Comparison of ENCODE assay signal across 19 mouse cellular contexts in genomic region chr2:135306472-135306771, GRCm38 (mm10).
A peak's percentile ranks its signal among the peaks of the same experiment; 100 is the strongest.
DNase-seq lines count a peak whose midpoint lies in the region; ATAC-seq lines count a peak whose summit lies in the region.
"Had no signal": no experiment of that assay in that cellular context is flagged by ENCODE, and none has a peak within 500 bp of the region (broad histone marks: within the 10 kb centered on the region; RNA-seq: fewer than 3 reads in every experiment).

No protein-coding gene starts in this region.

- H3K4me3 ChIP-seq in forebrain, embryonic 12.5 days (replicated peaks): no peak overlapping the region
- H3K4me3 ChIP-seq in forebrain, embryonic 10.5 days: no peak overlapping the region
- H3K4me3 ChIP-seq in neural tube, embryonic 12.5 days: no peak overlapping the region
- no peak overlapping the region for H3K4me3 ChIP-seq in neural tube, embryonic 15.5 days (replicated peaks)
- no peak overlapping the region for H3K4me3 ChIP-seq in hindbrain, embryonic 14.5 days (replicated peaks; ENCODE audit: low read length)
- H3K4me3 ChIP-seq: heart, embryonic 15.5 days; intestine, embryonic 15.5 days; limb, embryonic 12.5 days had no signal

- H3K9ac ChIP-seq in forebrain, embryonic 12.5 days: no peak overlapping the region
- no peak overlapping the region for H3K9ac ChIP-seq in neural tube, embryonic 12.5 days
- H3K9ac ChIP-seq in neural tube, embryonic 15.5 days (replicated peaks): no peak overlapping the region
- no peak overlapping the region for H3K9ac ChIP-seq in hindbrain, embryonic 14.5 days
- H3K9ac ChIP-seq: heart, embryonic 15.5 days; intestine, embryonic 15.5 days; limb, embryonic 12.5 days had no signal

- 12% methylated on average over 2 of the region's 2 CpGs for WGBS in forebrain, embryonic 12.5 days
- WGBS in forebrain, embryonic 10.5 days: 38% methylated on average over 2 of the region's 2 CpGs
- WGBS in neural tube, embryonic 12.5 days: 37% methylated on average over 2 of the region's 2 CpGs
- WGBS in neural tube, embryonic 15.5 days: 9% methylated on average over 2 of the region's 2 CpGs
- 20% methylated on average over 2 of the region's 2 CpGs for WGBS in hindbrain, embryonic 14.5 days

- peaks cover 17% of the 10 kb centered on the region for H3K4me1 ChIP-seq in forebrain, embryonic 12.5 days
- H3K4me1 ChIP-seq in forebrain, embryonic 10.5 days: peaks cover 9% of the 10 kb centered on the region; the same call in 1 of the 2 replicates
- no peaks in the 10 kb centered on the region for H3K4me1 ChIP-seq in neural tube, embryonic 12.5 days
- 0 out of 2 replicates have a peak, but pooled peaks cover 3% of the 10 kb centered on the region for H3K4me1 ChIP-seq in neural tube, embryonic 15.5 days
- peaks cover 12% of the 10 kb centered on the region; the same call in 1 of the 2 replicates for H3K4me1 ChIP-seq in hindbrain, embryonic 14.5 days (replicated peaks; ENCODE audit: control insufficient read depth, insufficient read depth, low read length)
- H3K4me1 ChIP-seq: heart, embryonic 15.5 days; intestine, embryonic 15.5 days; limb, embryonic 12.5 days had no signal

- peak; percentile 37; the same call in 1 of the 2 replicates for ATAC-seq in forebrain, embryonic 12.5 days (ENCODE audit: low FRiP score)
- ATAC-seq in neural tube, embryonic 12.5 days (ENCODE audit: low FRiP score, low read depth): peak; percentile 31
- ATAC-seq in neural tube, embryonic 15.5 days (ENCODE audit: low FRiP score): no peak
- peak; percentile 56 for ATAC-seq in hindbrain, embryonic 14.5 days (ENCODE audit: low FRiP score)
- ATAC-seq: intestine, embryonic 15.5 days had no signal

- 0 out of 2 replicates have a peak overlapping the region, but pooled peaks have one; percentile 36 for H3K27ac ChIP-seq in forebrain, embryonic 12.5 days
- H3K27ac ChIP-seq in forebrain, embryonic 10.5 days: no peak overlapping the region
- H3K27ac ChIP-seq in neural tube, embryonic 12.5 days: no peak overlapping the region
- H3K27ac ChIP-seq in neural tube, embryonic 15.5 days (replicated peaks): no peak overlapping the region
- H3K27ac ChIP-seq in hindbrain, embryonic 14.5 days: peak overlapping the region; percentile 28
- H3K27ac ChIP-seq: heart, embryonic 15.5 days; intestine, embryonic 15.5 days; limb, embryonic 12.5 days had no signal

- H3K9me3 ChIP-seq in forebrain, embryonic 12.5 days: no peaks in the 10 kb centered on the region
- no peaks in the 10 kb centered on the region for H3K9me3 ChIP-seq in forebrain, embryonic 10.5 days
- no peaks in the 10 kb centered on the region for H3K9me3 ChIP-seq in neural tube, embryonic 12.5 days
- no peaks in the 10 kb centered on the region for H3K9me3 ChIP-seq in neural tube, embryonic 15.5 days (replicated peaks)
- H3K9me3 ChIP-seq in hindbrain, embryonic 14.5 days (ENCODE audit: control insufficient read depth, low read length): no peaks in the 10 kb centered on the region
- H3K9me3 ChIP-seq: heart, embryonic 15.5 days; intestine, embryonic 15.5 days; limb, embryonic 12.5 days had no signal

- H3K27me3 ChIP-seq in forebrain, embryonic 12.5 days: no peaks in the 10 kb centered on the region
- H3K27me3 ChIP-seq in forebrain, embryonic 10.5 days (ENCODE audit: poor library complexity, severe bottlenecking): no peaks in the 10 kb centered on the region
- no peaks in the 10 kb centered on the region for H3K27me3 ChIP-seq in neural tube, embryonic 12.5 days (replicated peaks)
- H3K27me3 ChIP-seq in neural tube, embryonic 15.5 days (replicated peaks): no peaks in the 10 kb centered on the region
- H3K27me3 ChIP-seq in hindbrain, embryonic 14.5 days (ENCODE audit: control insufficient read depth, insufficient read depth, low read length): no peaks in the 10 kb centered on the region
- H3K27me3 ChIP-seq: heart, embryonic 15.5 days; intestine, embryonic 15.5 days; limb, embryonic 12.5 days had no signal

- H3K36me3 ChIP-seq in forebrain, embryonic 12.5 days (replicated peaks): no peaks in the 10 kb centered on the region
- H3K36me3 ChIP-seq in forebrain, embryonic 10.5 days (replicated peaks): no peaks in the 10 kb centered on the region
- no peaks in the 10 kb centered on the region for H3K36me3 ChIP-seq in neural tube, embryonic 12.5 days
- no peaks in the 10 kb centered on the region for H3K36me3 ChIP-seq in neural tube, embryonic 15.5 days
- H3K36me3 ChIP-seq in hindbrain, embryonic 14.5 days (replicated peaks; ENCODE audit: control insufficient read depth, insufficient read depth): no peaks in the 10 kb centered on the region
- H3K36me3 ChIP-seq: heart, embryonic 15.5 days; intestine, embryonic 15.5 days; limb, embryonic 12.5 days had no signal

- no peak for DNase-seq in forebrain, embryonic 10.5 days (ENCODE audit: extremely low spot score, low spot score)
- DNase-seq in hindbrain, embryonic 14.5 days (ENCODE audit: low spot score): no peak
- DNase-seq in ovary, adult 18-20 months (ENCODE audit: low spot score): no peak
- no peak for DNase-seq in thymus, adult 18-20 months
- DNase-seq: adrenal gland, postnatal 10 days; heart, postnatal 4 days; kidney, adult 8-10 months; kidney, postnatal 14 days; lung, adult 18-20 months; lung, postnatal 10 days; thymus, adult 2 months; thymus, postnatal 4 days had no signal

- H3K4me2 ChIP-seq in forebrain, embryonic 12.5 days: no peak overlapping the region
- H3K4me2 ChIP-seq in neural tube, embryonic 12.5 days (replicated peaks): no peak overlapping the region
- H3K4me2 ChIP-seq in neural tube, embryonic 15.5 days: no peak overlapping the region
- no peak overlapping the region for H3K4me2 ChIP-seq in hindbrain, embryonic 14.5 days (replicated peaks)
- H3K4me2 ChIP-seq: heart, embryonic 15.5 days; intestine, embryonic 15.5 days; limb, embryonic 12.5 days; liver, embryonic 11.5 days had no signal

Comparison
In these comparisons a context has a peak if more than half of its experiments do, and no peak if none do; other contexts are left out.
1. H3K27ac ChIP-seq: peak in forebrain, embryonic 12.5 days (single experiment) and hindbrain, embryonic 14.5 days (single experiment); none in forebrain, embryonic 10.5 days (single experiment), neural tube, embryonic 12.5 days (single experiment) and neural tube, embryonic 15.5 days (single experiment).